Mouse (Mus musculus): ENCODE measurements around the gene Nbr1. TPM values are rescaled to one million over a fixed set of nuclear protein-coding genes. Genes with fewer than 3 reads are reported as not detected.
A peak's percentile ranks its signal among the peaks of the same experiment; 100 is the strongest.

The Nbr1 gene
- total and polyA plus RNA-seq, 3 experiments: 38.6 to 52.3 TPM; not detected in 1

GRCm38 (mm10) chr11:101627857-101628559 lies 76.1 kb downstream of the Nbr1 start:
- H3K9ac ChIP-seq (ENCODE audit: control insufficient read depth, low read depth, low read length, poor library complexity, severe bottlenecking): peak overlapping the region; percentile 58
- DNase-seq (ENCODE audit: low read depth, low spot score): peak; percentile 99
- H3K79me2 ChIP-seq (ENCODE audit: control insufficient read depth, insufficient read depth, low read length, poor library complexity): no peaks in the 10 kb centered on the region; the same call in 1 of the 2 replicates
- TF ChIP-seq BHLHE40 (IDR thresholded peaks at IDR 0.05; ENCODE audit: borderline replicate concordance, low read depth, low read length): no peak
- TF ChIP-seq POLR2AphosphoS2 (IDR thresholded peaks at IDR 0.05; ENCODE audit: low read length): peak; percentile 76
- no peak for TF ChIP-seq SMC3 (IDR thresholded peaks at IDR 0.05; ENCODE audit: low read depth, low read length)
- TF ChIP-seq SIN3A (IDR thresholded peaks at IDR 0.05; ENCODE audit: low read length): peak; percentile 27; the same call in 1 of the 2 replicates
- TF ChIP-seq KAT2A (conservative IDR thresholded peaks at IDR 0.05; ENCODE audit: low read depth, low read length): no peak
- peak; percentile 11; the same call in 1 of the 2 replicates for TF ChIP-seq MYC (IDR thresholded peaks at IDR 0.05; ENCODE audit: low read depth, low read length)
- peak; percentile 49; the same call in 1 of the 2 replicates for TF ChIP-seq MXI1 (IDR thresholded peaks at IDR 0.05; ENCODE audit: low read depth, low read length)
- TF ChIP-seq TAL1 (IDR thresholded peaks at IDR 0.05; ENCODE audit: low read length): no peak
- peak; percentile 82 for TF ChIP-seq TBP (IDR thresholded peaks at IDR 0.05; ENCODE audit: low read depth, low read length)
- TF ChIP-seq NRF1 (IDR thresholded peaks at IDR 0.05; ENCODE audit: insufficient read depth, low read depth, low read length, poor library complexity, severe bottlenecking): peak; percentile 72
- no peak for TF ChIP-seq USF2 (IDR thresholded peaks at IDR 0.05; ENCODE audit: borderline replicate concordance in 1 of 2, insufficient read depth in 1 of 2, low read depth in 1 of 2, low read length in 2 of 2)
- TF ChIP-seq POLR2A (IDR thresholded peaks at IDR 0.05; ENCODE audit: control insufficient read depth in 1 of 2, insufficient read depth in 1 of 2, low read depth in 1 of 2, low read length in 2 of 2, poor library complexity in 1 of 2): peak; percentile 71 to 90; a peak in 2 of 4 replicates
- 0 out of 2 replicates have a peak, but pooled peaks have one; percentile 61 for TF ChIP-seq HCFC1 (IDR thresholded peaks at IDR 0.05; ENCODE audit: low read depth, low read length)
- peak; percentile 67 for TF ChIP-seq NELFE (IDR thresholded peaks at IDR 0.05; ENCODE audit: low read depth, low read length)
- peak; percentile 84 for TF ChIP-seq ZMIZ1 (IDR thresholded peaks at IDR 0.05; ENCODE audit: low read depth, low read length)
- peak; percentile 44; the same call in 1 of the 2 replicates for TF ChIP-seq MYB (IDR thresholded peaks at IDR 0.05; ENCODE audit: low read depth, low read length)
- peak; percentile 87 for TF ChIP-seq POLR2AphosphoS5 (IDR thresholded peaks at IDR 0.05; ENCODE audit: borderline replicate concordance, low read depth, low read length)
- TF ChIP-seq ETS1 (IDR thresholded peaks at IDR 0.05; ENCODE audit: low read depth, low read length): peak; percentile 75
- peak overlapping the region; percentile 90 for H3K27ac ChIP-seq (ENCODE audit: control insufficient read depth, low read depth, low read length)
- H3K36me3 ChIP-seq (ENCODE audit: control insufficient read depth in 1 of 2, insufficient read depth in 2 of 2, low read length in 2 of 2): peaks cover 0 to 6% of the 10 kb centered on the region in 2 experiments; a peak in 2 of 4 replicates
- H3K4me3 ChIP-seq (ENCODE audit: control insufficient read depth in 1 of 2, insufficient read depth in 1 of 2, low read depth in 2 of 2, low read length in 2 of 2): peak overlapping the region; percentile 19 to 50
- H3K27me3 ChIP-seq (ENCODE audit: control insufficient read depth in 1 of 2, insufficient read depth in 2 of 2, low read length in 2 of 2): no peaks in the 10 kb centered on the region
- H3K4me1 ChIP-seq (ENCODE audit: control insufficient read depth in 1 of 2, insufficient read depth in 2 of 2, low read length in 2 of 2): peaks cover 0 to 10% of the 10 kb centered on the region in 2 experiments; a peak in 2 of 4 replicates
- no peaks in the 10 kb centered on the region for H3K9me3 ChIP-seq (replicated peaks; ENCODE audit: insufficient read depth, low read length)
